Mouse (Mus musculus): ENCODE data around the gene Fbxo47. TPM values are rescaled to one million over a fixed set of nuclear protein-coding genes. Genes with fewer than 3 reads are reported as not detected.
A peak's percentile ranks its signal among the peaks of the same experiment; 100 is the strongest.

The Fbxo47 gene
- polyA plus RNA-seq, 1 experiment from 2014 or later: 0.74 TPM

GRCm38 (mm10) chr11:97808621-97809234 lies 75.2 kb downstream of the Fbxo47 start:
- no peaks in the 10 kb centered on the region for H3K9me3 ChIP-seq
- H3K4me1 ChIP-seq (replicated peaks): peaks cover 97% of the 10 kb centered on the region
- no peak for ATAC-seq
- peaks cover 30% of the 10 kb centered on the region for H3K36me3 ChIP-seq
- 55% methylated on average over 5 of the region's 5 CpGs for WGBS
- H3K4me3 ChIP-seq (replicated peaks): no peak overlapping the region
- peak overlapping the region; percentile 49; the same call in 1 of the 2 replicates for H3K9ac ChIP-seq (replicated peaks)
- peak overlapping the region; percentile 56 for H3K27ac ChIP-seq
- H3K27me3 ChIP-seq: no peaks in the 10 kb centered on the region
- no peak overlapping the region for H3K4me2 ChIP-seq (replicated peaks)

- Histone ChIP-seq H3K4me3 (replicated peaks) (no peak overlapping the region), H3K4me1 (replicated peaks) (peaks cover 92% of the 10 kb centered on the region), H3K9me3 (no peaks in the 10 kb centered on the region), H3K27me3 (no peaks in the 10 kb centered on the region), H3K9ac (replicated peaks) (no peak overlapping the region; the same call in 1 of the 2 replicates), H3K4me2 (replicated peaks) (no peak overlapping the region), H3K27ac (0 out of 2 replicates have a peak overlapping the region, but pooled peaks have one; percentile 7), H3K36me3 (peaks cover 30% of the 10 kb centered on the region)
- 67% methylated on average over 2 of the region's 2 CpGs for WGBS
- ATAC-seq: no peak
These were observed 75.9 kb downstream of the Fbxo47 start for GRCm38 (mm10) chr11:97808093-97808492.

- no peak overlapping the region for H3K4me3 ChIP-seq (replicated peaks)
- H3K27ac ChIP-seq: 0 out of 2 replicates have a peak overlapping the region, but pooled peaks have one; percentile 7
- no peak for ATAC-seq
- H3K4me2 ChIP-seq (replicated peaks): no peak overlapping the region
- no peaks in the 10 kb centered on the region for H3K9me3 ChIP-seq
- H3K9ac ChIP-seq (replicated peaks): no peak overlapping the region; the same call in 1 of the 2 replicates
- H3K36me3 ChIP-seq: peaks cover 30% of the 10 kb centered on the region
- H3K27me3 ChIP-seq: no peaks in the 10 kb centered on the region
- peaks cover 89% of the 10 kb centered on the region for H3K4me1 ChIP-seq (replicated peaks)
- WGBS: 59% methylated on average over 6 of the region's 6 CpGs
These were observed 76.3 kb downstream of the Fbxo47 start for GRCm38 (mm10) chr11:97807626-97808025.

- H3K36me3 ChIP-seq: peaks cover 30% of the 10 kb centered on the region
- H3K4me1 ChIP-seq (replicated peaks): peaks cover 89% of the 10 kb centered on the region
- H3K9ac ChIP-seq (replicated peaks): 0 out of 2 replicates have a peak overlapping the region, but pooled peaks have one; percentile 51
- peak overlapping the region; percentile 80; the same call in 1 of the 2 replicates for H3K27ac ChIP-seq
- H3K4me3 ChIP-seq (replicated peaks): peak overlapping the region; percentile 20; the same call in 1 of the 2 replicates
- no peaks in the 10 kb centered on the region for H3K9me3 ChIP-seq
- WGBS: 54% methylated on average over 7 of the region's 7 CpGs
- H3K27me3 ChIP-seq: no peaks in the 10 kb centered on the region
- H3K4me2 ChIP-seq (replicated peaks): peak overlapping the region; percentile 49
- no peak for ATAC-seq
These were observed 77.4 kb downstream of the Fbxo47 start for GRCm38 (mm10) chr11:97806613-97806964.

- H3K4me3 ChIP-seq (replicated peaks): peak overlapping the region; percentile 20
These were observed 78.0 kb downstream of the Fbxo47 start for GRCm38 (mm10) chr11:97805662-97806612.

GRCm38 (mm10) chr11:97804841-97805661 lies 78.9 kb downstream of the Fbxo47 start:
- Histone ChIP-seq H3K9me3 (no peaks in the 10 kb centered on the region), H3K4me2 (replicated peaks) (peak overlapping the region; percentile 49), H3K4me3 (replicated peaks) (no peak overlapping the region), H3K4me1 (replicated peaks) (peaks cover 84% of the 10 kb centered on the region), H3K27ac (peak overlapping the region; percentile 80), H3K36me3 (peaks cover 30% of the 10 kb centered on the region), H3K27me3 (no peaks in the 10 kb centered on the region), H3K9ac (replicated peaks) (peak overlapping the region; percentile 46; the same call in 1 of the 2 replicates)
- ATAC-seq: no peak
- WGBS: 40% methylated on average over 9 of the region's 9 CpGs

More at GRCm38 (mm10) chr11:97805662-97806612, 78.0 kb downstream of the Fbxo47 start:
- Histone ChIP-seq H3K4me2 (replicated peaks) (peak overlapping the region; percentile 49), H3K27ac (peak overlapping the region; percentile 80), H3K9ac (replicated peaks) (peak overlapping the region; percentile 51; the same call in 1 of the 2 replicates), H3K9me3 (no peaks in the 10 kb centered on the region), H3K27me3 (no peaks in the 10 kb centered on the region), H3K4me1 (replicated peaks) (peaks cover 89% of the 10 kb centered on the region), H3K36me3 (peaks cover 30% of the 10 kb centered on the region)
- 35% methylated on average over 15 of the region's 15 CpGs for WGBS
- peak; percentile 67 for ATAC-seq

- no peaks in the 10 kb centered on the region for H3K27me3 ChIP-seq
- peaks cover 23% of the 10 kb centered on the region for H3K36me3 ChIP-seq
- no peaks in the 10 kb centered on the region for H3K9me3 ChIP-seq
- no peak overlapping the region for H3K9ac ChIP-seq (replicated peaks)
- H3K4me3 ChIP-seq (replicated peaks): no peak overlapping the region
- no peak overlapping the region for H3K4me2 ChIP-seq (replicated peaks)
- no peak overlapping the region for H3K27ac ChIP-seq
- ATAC-seq: no peak
- whole genome bisulfite sequencing: 92% methylated on average over 5 of the region's 5 CpGs
- peaks cover 73% of the 10 kb centered on the region for H3K4me1 ChIP-seq (replicated peaks)
These were observed 80.1 kb downstream of the Fbxo47 start for GRCm38 (mm10) chr11:97803847-97804246.

Other genes starting within 250 kb of the Fbxo47 start
- gene Mllt6, start 220.7 kb downstream of the Fbxo47 start, polyA plus RNA-seq (2015; fragmentation: Nextera tagmentation; extraction: Ambion mirVana): 3.1 and 3.9 TPM in 2 replicates
- gene Cisd3, start 198.3 kb downstream of the Fbxo47 start, polyA plus RNA-seq (2015; fragmentation: Nextera tagmentation; extraction: Ambion mirVana): 14.4 and 16.1 TPM in 2 replicates
- 23.6 and 25.3 TPM in 2 replicates for gene Pcgf2, start 183.7 kb downstream of the Fbxo47 start, polyA plus RNA-seq (2015; fragmentation: Nextera tagmentation; extraction: Ambion mirVana)
- 503 and 505 TPM in 2 replicates for gene Psmb3, start 180.8 kb downstream of the Fbxo47 start, polyA plus RNA-seq (2015; fragmentation: Nextera tagmentation; extraction: Ambion mirVana)
- gene Pip4k2b, start 139.4 kb downstream of the Fbxo47 start, polyA plus RNA-seq (2015; fragmentation: Nextera tagmentation; extraction: Ambion mirVana): 3.7 and 4.0 TPM in 2 replicates
- gene Cwc25, start 117.6 kb downstream of the Fbxo47 start, polyA plus RNA-seq (2015; fragmentation: Nextera tagmentation; extraction: Ambion mirVana): 19.0 and 19.6 TPM in 2 replicates
- 0.81 and 1.1 TPM in 2 replicates for gene 1700001P01Rik, start 108.2 kb downstream of the Fbxo47 start, polyA plus RNA-seq (2015; fragmentation: Nextera tagmentation; extraction: Ambion mirVana)
- 363 and 377 TPM in 2 replicates for gene Rpl23, start 101.7 kb downstream of the Fbxo47 start, polyA plus RNA-seq (2015; fragmentation: Nextera tagmentation; extraction: Ambion mirVana)
- 136 and 137 TPM in 2 replicates for gene Lasp1, start 85.2 kb downstream of the Fbxo47 start, polyA plus RNA-seq (2015; fragmentation: Nextera tagmentation; extraction: Ambion mirVana)
- 23.2 and 24.8 TPM in 2 replicates for gene B230217C12Rik, start 43.4 kb downstream of the Fbxo47 start, polyA plus RNA-seq (2015; fragmentation: Nextera tagmentation; extraction: Ambion mirVana)
- 0.38 and 0.63 TPM in 2 replicates for gene Plxdc1, start 102.3 kb upstream of the Fbxo47 start, polyA plus RNA-seq (2015; fragmentation: Nextera tagmentation; extraction: Ambion mirVana)
- gene Arl5c, start 112.0 kb upstream of the Fbxo47 start, polyA plus RNA-seq (2015; fragmentation: Nextera tagmentation; extraction: Ambion mirVana): 8.0 and 10.5 TPM in 2 replicates
- 49.8 and 51.8 TPM in 2 replicates for gene Cacnb1, start 138.9 kb upstream of the Fbxo47 start, polyA plus RNA-seq (2015; fragmentation: Nextera tagmentation; extraction: Ambion mirVana)
- gene Rpl19, start 142.6 kb upstream of the Fbxo47 start, polyA plus RNA-seq (2015; fragmentation: Nextera tagmentation; extraction: Ambion mirVana): 699 and 710 TPM in 2 replicates
- 1.6 and 1.7 TPM in 2 replicates for gene Stac2, start 169.3 kb upstream of the Fbxo47 start, polyA plus RNA-seq (2015; fragmentation: Nextera tagmentation; extraction: Ambion mirVana)